Mouse (Mus musculus) left cerebral cortex, postnatal 4 days (tissue): ENCODE measurements at regions not wholly inside any gene's neighbourhood (a gene's known extent, or its start where the extent isn't known, plus 50 kb on each side); places are given as distances from the start of the nearest gene placed in this dataset.

Experiments used
- DNase-seq: peaks from one replicate; pipeline ENCODE4 v3.0.0-alpha.2; 2022
- intact Hi-C: fragments of 180-260 bp; cut with DNase I; formaldehyde crosslinking; loops from one replicate; pipeline ENCODE4 v1.15.1; 2025

DNA sequence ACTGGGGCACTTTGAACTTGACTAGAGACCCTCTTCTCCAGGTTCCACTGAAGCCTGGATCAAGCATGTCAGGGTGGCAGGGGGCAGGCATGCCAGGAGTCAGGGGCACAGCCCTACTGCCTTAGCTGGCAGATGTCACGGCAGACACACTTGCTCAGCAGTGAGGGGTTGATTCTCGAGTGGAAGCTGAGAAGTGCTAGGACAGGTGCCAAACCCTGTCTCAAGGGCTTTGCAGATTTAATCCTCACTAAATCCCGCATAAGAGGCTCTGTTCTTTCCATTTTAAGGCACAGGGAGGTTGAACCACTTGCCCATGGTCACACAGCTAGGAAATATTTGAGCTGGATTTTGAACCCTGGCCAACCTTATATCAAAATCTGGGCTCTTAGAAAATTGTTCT is 223.5 kb upstream of the Mvb12b start:
- intact Hi-C loops: no loop called here
- DNase-seq: peak; percentile 69

DNA sequence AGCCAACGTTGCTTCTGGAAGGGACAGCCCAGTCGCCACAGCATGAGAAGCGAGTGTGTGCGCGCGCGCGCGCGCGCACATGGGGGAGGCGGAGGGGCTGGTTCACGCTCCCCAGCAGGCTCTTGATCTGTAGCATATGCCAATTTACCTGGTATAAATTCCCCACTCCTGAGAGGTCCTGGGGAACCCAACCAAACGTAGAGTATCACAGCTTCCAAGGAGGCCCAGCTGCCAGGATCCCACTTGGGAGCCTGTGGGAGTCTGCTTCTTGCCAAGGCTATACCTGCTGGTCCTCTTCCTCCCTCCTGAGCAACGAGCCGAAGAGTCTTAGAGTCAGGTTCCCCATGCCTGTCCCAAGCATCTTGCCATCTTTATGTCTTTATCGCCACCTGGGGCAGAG is 222.8 kb upstream of the Mvb12b start:
- intact Hi-C loops: no loop called here

GRCm38 (mm10) chr2:34107566-34108303 is 220.0 kb upstream of the Mvb12b start:
- DNase-seq: peak; percentile 50
- intact Hi-C loops: no loop called here

More for the DNA sequence above, 222.8 kb upstream of the Mvb12b start:
- DNase-seq: no peak

- no peak for DNase-seq
- intact Hi-C loops: no loop called here
Measured at GRCm38 (mm10) chr2:34106837-34107565, 219.3 kb upstream of the Mvb12b start.

- intact Hi-C loops: no loop called here
- DNase-seq: no peak
Measured at GRCm38 (mm10) chr2:34106245-34106644, 218.5 kb upstream of the Mvb12b start.

GRCm38 (mm10) chr2:34105271-34106051 is 217.7 kb upstream of the Mvb12b start:
- peak; percentile 55 for DNase-seq
- intact Hi-C loops: no loop called here

DNA sequence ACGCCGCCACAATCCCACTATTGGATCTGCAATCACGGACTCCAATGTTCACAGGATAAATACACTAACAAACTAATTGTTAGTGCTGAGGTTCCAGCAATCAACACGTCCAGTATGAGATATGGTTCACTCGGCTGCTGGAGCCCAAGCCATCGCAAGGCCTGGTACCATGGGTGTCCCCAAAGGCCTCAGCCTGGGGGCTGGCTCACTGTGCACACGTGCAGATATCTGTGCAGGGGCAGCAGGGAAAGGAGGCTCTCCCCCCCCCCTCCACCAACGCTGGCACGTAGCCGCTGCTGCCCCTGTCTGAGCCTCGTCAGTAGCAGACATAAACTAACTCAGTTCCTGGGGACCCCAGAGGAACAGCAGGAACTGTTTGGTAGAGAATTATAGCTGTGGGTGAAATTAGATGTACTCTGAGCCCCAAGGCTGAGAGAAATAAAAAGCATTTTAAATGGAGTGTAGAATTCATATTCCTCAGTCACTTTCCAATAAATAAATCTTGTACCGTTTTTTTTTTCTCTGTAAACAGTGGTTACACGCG is 210.3 kb upstream of the Mvb12b start:
- intact Hi-C loops: no loop called here
- peak; percentile 21 for DNase-seq

DNA sequence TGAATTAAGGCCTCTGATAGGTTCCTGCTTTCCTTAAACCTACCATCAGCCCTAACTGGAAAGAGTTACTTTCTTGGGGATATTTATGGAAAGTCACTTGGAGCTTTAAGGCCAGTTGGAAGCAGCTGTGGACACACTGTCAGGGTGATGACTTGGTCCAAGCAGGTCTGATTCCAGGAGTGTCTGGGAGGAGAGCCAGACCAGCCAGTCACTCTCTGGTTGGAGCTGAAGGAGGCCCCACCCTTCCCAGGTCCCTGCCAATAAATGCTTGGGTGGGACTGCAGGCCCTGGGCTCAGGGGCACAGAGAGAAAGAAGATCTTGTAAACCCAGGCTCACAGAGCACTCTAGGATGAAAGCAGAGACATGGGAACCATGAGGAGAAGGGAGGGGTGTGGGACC is 208.8 kb upstream of the Mvb12b start:
- peak; percentile 61 for DNase-seq
- intact Hi-C loops: no loop called here

DNA sequence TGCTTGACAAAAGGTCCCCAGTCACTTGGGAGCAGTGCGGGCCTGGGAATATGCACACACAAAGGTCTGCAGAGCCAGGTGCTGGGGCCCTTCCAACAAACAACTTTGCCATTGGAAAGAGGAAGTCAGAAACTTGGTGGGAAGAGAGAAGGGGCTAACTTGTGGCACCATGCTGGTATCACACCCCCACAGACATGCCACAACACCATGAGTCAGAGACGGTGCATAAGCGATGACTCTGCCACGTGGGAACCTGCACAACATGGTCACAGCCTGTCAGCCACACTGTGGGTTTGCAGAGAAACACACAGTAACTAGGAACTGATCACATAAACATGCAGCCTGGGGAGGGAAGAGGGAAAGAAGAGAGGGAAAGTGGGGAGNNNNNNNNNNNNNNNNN is 201.1 kb upstream of the Mvb12b start:
- no peak for DNase-seq

GRCm38 (mm10) chr2:34086130-34086529 is 198.4 kb upstream of the Mvb12b start:
- DNase-seq: peak; percentile 97
- intact Hi-C loops: no loop called here

More for the DNA sequence above, 201.1 kb upstream of the Mvb12b start:
- intact Hi-C loops: no loop called here

- DNase-seq: peak; percentile 41
- intact Hi-C loops: no loop called here
Measured at GRCm38 (mm10) chr2:34084513-34084912, 196.8 kb upstream of the Mvb12b start.

GRCm38 (mm10) chr2:34082486-34082885 is 194.7 kb upstream of the Mvb12b start:
- no peak for DNase-seq
- intact Hi-C loops: no loop called here

DNA sequence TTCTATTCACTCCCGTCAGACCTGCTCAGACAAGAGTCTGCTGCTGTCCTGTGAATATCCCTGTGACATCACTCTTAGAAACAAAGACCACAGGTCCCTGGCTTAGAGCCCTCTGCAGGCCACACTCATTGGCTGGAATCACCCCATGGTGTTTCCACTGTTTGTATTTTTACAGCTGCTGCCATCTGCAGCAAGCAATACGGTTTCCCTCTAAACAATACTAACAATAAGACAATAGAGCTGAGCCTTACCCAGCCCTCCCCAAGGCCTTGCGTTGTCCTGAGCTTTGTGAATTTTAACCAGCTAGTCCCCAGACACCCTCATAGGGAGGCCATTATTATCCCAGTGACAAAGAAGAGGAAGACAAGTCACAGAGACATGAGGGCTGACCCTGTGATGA is 192.4 kb upstream of the Mvb12b start:
- intact Hi-C loops: no loop called here
- DNase-seq: no peak

- DNase-seq: no peak
- intact Hi-C loops: no loop called here
Measured at GRCm38 (mm10) chr2:34079282-34079681, 191.5 kb upstream of the Mvb12b start.

DNA sequence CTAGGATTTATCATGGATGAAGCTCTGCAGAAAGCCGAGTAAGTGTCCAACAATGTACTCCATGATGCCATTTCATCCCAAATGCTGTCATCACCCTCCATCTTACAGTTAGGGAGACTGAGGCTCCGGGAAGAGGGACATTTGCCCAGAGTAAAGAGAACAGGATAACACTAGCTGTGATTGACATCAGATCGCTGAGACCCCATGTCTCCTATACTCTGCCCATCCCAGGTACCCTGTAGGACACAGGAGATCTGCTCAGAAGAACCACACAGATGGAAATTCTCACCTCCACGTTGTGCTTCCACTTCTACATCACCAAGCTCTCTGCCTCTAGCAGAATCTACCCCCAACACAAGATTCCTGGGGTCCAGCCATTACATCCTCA is 191.1 kb upstream of the Mvb12b start:
- no peak for DNase-seq

DNA sequence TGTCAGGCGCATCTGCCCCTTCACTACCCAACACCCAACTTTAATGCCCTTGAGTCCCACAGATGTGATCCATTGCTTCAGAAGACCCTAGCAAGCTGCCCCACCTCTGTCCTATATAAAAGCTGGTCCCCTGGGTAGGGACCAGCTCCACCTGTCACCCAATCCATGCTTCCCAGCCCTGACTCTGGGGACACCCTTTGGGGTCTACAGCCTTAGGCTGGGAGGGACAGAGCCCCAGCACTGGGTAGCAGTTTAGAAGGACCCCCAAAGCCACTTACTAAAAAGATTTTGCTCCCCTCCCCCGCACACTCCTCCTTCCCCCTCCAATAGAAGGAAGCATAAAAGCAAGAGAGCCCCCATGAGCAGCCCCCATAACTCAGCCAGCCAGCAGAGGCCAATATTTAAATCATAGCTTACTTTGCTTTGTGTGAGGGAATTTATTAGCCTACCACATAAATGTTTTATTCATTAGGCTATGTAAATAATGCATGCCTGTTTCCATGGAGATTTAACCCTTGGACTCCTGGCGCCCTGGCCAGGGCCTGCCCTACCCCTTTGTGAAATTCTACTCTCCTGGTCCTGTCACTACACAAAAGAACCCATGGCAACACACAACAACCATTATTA is 190.6 kb upstream of the Mvb12b start:
- DNase-seq: no peak
- intact Hi-C loops: no loop called here

More for the DNA sequence above, 191.1 kb upstream of the Mvb12b start:
- intact Hi-C loops: no loop called here

- DNase-seq: no peak
- intact Hi-C loops: no loop called here
Measured at GRCm38 (mm10) chr2:34076346-34076745, 188.6 kb upstream of the Mvb12b start.

DNA sequence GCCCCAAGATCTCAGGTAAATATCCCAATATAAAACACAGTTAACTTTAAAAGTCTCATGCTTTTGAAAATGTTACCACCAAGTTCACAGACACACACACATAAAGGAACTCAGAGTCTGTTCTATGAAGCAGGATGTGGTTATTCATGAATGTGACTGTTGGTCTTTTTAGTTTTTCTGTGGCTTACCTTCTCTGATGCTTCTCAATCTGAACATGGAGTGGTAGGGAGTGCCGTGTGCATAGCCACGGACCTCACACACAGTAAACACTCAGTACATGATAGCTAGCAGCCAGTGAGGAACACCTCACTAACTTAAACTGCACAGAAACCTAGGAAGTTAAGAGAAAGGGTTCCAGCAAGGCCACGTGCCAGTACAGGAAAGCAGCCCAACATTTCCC is 186.3 kb upstream of the Mvb12b start:
- DNase-seq: no peak
- intact Hi-C loops: no loop called here

DNA sequence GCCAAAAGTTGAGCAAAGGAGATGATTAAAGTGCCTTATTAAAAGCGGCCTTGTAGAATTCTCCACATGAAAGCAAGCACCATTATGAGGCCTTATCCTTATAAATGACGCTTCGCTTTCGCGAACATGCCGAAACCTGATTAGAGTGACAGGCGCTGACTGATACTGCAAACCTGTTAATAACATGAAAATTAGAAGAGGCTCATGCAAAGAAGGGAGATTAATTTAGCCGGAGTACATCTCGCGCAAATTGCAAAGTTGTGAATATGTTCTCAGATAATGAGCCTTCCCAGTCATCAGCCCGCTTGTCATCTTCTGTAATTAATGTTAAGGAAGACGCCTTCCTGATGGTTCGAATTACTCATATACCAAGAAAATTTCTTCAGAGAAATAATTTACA is 177.8 kb upstream of the Mvb12b start:
- intact Hi-C loops: no loop called here
- DNase-seq: no peak

GRCm38 (mm10) chr2:34065090-34065489 is 177.3 kb upstream of the Mvb12b start:
- no peak for DNase-seq
- intact Hi-C loops: no loop called here

DNA sequence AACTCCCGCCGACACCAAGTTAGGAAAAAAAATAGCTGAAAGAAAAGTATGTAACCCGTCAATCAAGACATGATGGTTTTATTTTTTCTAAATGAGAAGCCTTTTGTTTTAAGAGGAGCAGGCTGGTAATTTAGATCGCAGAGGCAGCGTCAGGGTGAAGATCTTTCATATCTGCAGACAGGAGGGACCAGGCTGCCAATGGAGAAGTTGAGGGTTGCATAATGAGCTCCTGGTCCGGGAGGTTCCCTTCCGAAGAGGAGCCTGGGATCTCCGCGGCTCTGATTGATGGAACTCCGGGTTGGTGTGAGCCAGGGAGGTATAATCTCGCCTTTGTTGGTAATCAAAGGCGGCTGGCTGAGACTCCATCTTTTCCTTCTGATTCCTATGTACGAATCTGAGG is 168.8 kb upstream of the Mvb12b start:
- DNase-seq: no peak
- intact Hi-C loops: no loop called here
